Mouse (Mus musculus): Measurements from ENCODE around the gene Dcun1d4. TPM values are rescaled to one million over a fixed set of nuclear protein-coding genes. Genes with fewer than 3 reads are reported as not detected.

Gene Dcun1d4
- total RNA-seq, 4 experiments from 2014 or later: 126 to 143 (median 129) TPM

GRCm38 (mm10) chr5:73498559-73498958 lies 17.8 kb downstream of the Dcun1d4 start:
- DNase-seq (ENCODE audit: low spot score in 2 of 2): no peak

- DNase-seq (ENCODE audit: low spot score in 2 of 2): no peak
Measured at GRCm38 (mm10) chr5:73500867-73501440, 20.2 kb downstream of the Dcun1d4 start.

DNA sequence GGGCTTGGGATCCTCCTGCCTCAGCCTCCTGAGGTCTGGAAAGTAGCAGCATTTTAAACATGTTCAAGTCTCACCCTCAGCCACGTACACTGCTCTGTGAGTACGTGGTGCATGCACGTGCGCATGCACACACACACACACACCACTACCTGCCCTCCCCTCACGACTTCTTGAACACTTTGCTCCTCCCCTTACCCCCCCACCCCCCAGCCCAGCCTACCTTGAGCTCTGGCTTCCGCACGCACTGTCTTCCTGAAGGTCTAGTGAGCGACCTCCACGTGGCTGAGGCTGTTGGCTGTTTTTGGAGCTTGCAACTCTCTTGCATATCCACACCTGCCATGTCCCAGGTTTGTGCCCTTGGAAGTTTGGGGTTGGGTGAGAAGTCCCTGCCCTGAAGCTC lies 21.6 kb downstream of the Dcun1d4 start:
- no peak for DNase-seq (ENCODE audit: low spot score in 2 of 2)

- DNase-seq (ENCODE audit: low spot score in 2 of 2): no peak
Measured at GRCm38 (mm10) chr5:73503015-73503757, 22.4 kb downstream of the Dcun1d4 start.

GRCm38 (mm10) chr5:73511074-73511473 lies 30.3 kb downstream of the Dcun1d4 start:
- no peak for DNase-seq (ENCODE audit: low spot score in 2 of 2)

DNA sequence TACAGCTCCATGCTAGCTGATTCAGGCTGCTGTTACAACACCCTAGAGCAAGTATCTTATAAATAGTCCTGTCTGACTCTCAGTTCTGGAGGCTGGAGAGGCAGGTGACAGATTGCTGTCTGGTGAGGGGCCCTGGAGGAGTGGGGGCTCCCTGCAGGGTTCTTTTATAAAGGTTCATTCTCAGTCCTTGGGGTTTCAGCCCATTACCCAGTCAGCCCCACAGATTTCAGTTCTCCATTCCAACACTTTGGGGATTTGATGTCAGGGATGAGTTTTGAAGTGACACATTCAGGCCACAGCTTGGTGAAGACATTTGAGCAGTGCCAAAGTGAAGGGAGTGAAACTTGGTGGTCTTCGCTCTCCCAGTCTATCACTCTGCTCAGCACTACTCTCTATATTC lies 31.4 kb downstream of the Dcun1d4 start:
- no peak for DNase-seq (ENCODE audit: low spot score in 2 of 2)

- DNase-seq (ENCODE audit: low spot score in 2 of 2): no peak
Measured at GRCm38 (mm10) chr5:73512661-73513060, 31.9 kb downstream of the Dcun1d4 start.

DNA sequence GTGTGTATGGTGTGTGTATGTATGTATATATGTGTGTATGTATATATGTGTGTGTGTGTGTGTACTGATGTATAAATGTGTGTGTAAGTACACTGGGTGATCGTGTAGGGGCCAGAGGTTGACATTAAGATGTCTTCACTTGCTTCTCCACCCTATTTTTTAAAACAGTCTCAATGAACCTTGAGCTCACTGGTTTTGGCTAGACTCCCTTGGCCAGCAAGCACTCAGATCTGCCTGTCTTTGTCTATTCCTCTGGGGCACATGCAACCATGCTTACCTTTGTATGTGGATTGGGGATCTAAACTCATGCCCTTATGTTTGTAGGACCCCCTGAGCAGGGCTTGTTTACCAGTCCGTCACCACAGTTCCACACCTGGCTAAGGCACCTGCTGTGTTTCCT lies 33.4 kb downstream of the Dcun1d4 start:
- DNase-seq (ENCODE audit: low spot score in 2 of 2): no peak

- no peak for DNase-seq (ENCODE audit: low spot score in 2 of 2)
Measured at GRCm38 (mm10) chr5:73517299-73517698, 36.5 kb downstream of the Dcun1d4 start.

DNA sequence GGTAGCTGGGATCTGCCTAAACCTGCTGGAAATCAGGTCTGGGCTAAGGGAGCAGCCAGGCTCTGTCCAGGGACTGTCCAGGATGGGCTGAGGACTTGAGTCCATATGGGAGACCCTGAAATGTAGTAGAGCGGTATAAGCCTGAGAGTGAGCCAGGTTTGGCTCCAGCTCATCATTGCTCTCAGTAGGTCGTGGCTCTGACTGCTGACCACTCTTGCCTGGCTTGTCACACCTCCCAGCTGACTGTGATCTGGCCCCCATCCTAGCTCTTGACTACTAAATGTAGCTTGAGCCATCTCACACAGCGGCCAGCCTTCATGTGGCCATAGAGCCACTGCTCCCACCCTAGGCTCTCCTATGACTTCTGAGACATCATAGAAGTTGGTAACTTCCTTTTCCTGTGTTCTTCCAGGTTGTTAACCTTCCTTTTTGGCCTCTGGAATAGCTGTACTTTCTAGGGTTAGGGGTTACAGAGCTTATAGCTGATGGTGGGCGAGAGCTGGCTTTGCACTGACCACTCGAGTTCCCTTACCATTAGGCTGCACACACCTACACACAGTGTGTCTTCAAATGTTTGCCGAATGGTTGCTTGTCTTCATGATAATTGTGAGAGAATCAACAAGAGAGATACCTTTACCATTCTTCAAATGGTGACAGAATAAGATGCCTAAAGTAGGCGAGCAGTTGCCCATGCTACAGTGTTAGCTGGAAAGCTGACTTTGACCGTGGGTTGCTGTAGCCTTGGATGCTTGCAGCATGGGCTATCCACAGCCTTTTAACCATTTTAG lies 37.8 kb downstream of the Dcun1d4 start:
- no peak for DNase-seq (ENCODE audit: low spot score in 2 of 2)

GRCm38 (mm10) chr5:73520787-73521186 lies 40.0 kb downstream of the Dcun1d4 start:
- no peak for DNase-seq (ENCODE audit: low spot score in 2 of 2)

DNA sequence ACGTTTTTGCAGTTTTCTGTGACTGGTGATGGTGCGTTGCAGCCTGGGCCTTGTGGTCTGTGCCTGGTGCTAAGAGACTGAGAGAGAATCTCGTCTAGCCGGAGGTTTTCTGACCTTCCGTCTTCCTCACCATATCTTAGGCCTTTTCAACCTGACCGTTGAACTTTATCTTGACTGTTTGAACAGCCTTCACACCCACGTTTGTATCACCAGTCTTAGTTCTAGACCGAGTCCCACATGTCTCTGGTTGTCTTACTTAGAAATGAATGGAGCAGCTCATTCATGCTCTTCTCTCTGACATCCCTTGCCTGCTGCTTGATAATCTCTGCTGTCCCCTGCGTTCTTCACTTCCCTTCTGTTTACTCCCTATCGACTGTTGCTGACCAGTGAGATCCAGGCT lies 42.4 kb downstream of the Dcun1d4 start:
- DNase-seq (ENCODE audit: low spot score in 2 of 2): no peak

DNA sequence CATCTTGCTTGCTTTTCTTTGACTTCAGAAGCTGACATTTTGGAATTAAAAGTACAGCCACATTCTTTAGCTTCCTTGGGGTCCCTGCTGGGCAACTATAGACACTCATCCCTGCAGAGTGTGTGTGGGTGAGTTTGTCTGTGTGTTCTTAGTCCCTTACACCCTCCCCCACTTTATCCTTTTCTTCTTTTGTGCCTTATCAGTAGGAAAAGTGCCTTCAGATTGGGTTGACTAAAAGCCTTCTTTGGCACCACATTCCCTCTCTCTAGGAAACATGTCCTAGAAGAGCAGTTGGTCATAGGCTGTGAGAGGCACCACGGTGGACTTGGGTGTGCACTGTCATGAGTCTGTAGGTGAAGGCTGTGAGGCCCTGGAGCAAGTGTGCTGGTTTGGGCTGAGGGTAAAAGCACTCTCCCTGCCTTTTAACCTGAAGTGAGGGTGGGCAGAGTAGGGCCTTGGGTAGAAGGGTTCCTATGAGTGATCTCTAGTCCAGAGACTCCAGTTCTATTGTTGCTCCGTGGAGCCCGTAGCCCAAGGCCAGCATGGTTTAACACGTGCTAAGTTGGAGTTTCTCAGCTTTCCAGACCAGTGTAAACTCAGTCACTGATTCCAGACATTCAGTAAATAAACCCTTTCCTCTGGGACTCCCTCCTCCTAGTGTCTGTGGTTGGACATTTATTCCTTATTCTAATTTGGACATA lies 43.6 kb downstream of the Dcun1d4 start:
- no peak for DNase-seq (ENCODE audit: low spot score in 2 of 2)

GRCm38 (mm10) chr5:73532222-73532621 lies 51.4 kb downstream of the Dcun1d4 start:
- DNase-seq (ENCODE audit: low spot score in 2 of 2): no peak

DNA sequence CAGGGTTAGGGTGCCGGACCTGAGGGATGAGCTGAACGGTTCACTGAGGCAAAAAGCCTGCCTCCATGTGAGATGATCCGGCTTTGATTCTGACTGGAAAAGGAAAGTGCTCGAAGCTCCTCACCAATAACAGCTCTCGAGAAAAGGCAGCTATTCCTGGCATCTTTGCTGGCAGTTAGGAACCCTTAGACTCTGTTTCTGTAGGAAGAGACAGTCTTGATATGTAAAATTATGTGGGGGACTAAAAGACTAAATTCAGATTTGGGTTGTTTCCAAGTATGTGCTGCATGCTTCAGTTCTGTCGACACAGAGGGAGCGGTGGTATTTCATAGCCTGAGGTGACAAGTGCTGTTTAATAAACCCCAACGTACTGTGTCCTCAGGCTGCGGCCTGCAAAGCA lies 52.1 kb downstream of the Dcun1d4 start:
- DNase-seq (ENCODE audit: low spot score in 2 of 2): no peak

GRCm38 (mm10) chr5:73537669-73538068 lies 56.9 kb downstream of the Dcun1d4 start:
- no peak for DNase-seq (ENCODE audit: low spot score in 2 of 2)

GRCm38 (mm10) chr5:73538586-73539298 lies 57.9 kb downstream of the Dcun1d4 start:
- no peak for DNase-seq (ENCODE audit: low spot score in 2 of 2)

DNA sequence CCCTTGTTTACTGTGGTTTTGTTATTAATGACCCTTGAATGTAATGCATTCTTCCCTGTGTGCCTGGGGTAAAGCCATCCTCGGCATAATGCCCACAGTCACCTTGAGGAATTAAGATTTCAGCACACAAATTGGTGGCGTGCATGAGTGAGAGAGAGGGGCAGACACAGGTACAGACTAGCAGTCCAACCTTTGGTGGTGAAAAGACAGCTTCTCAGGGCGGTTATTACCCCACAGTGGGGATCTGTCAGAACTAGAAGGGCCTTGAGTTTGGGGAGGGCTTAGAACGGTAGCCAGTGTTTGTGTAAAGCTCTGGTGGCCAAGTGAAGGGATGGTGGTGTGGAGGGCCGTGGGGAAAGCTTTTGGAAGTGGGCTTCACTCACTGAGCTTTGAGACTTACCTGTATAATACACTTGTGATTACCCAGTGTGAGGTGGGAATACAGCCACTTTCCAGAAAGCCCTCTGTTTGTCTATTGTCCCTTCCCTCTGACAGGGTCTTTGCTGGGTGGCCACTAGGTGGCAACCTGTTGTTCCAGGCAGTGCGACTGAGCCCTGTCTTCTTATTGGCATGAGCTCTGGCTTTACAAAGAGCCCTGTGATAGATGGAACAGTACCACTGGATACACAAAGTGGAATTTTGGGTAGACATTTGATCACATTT lies 59.2 kb downstream of the Dcun1d4 start:
- DNase-seq (ENCODE audit: low spot score in 2 of 2): no peak

GRCm38 (mm10) chr5:73540511-73540871 lies 59.7 kb downstream of the Dcun1d4 start:
- DNase-seq (ENCODE audit: low spot score in 2 of 2): no peak

- DNase-seq (ENCODE audit: low spot score in 2 of 2): no peak
Measured at GRCm38 (mm10) chr5:73544111-73544753, 63.4 kb downstream of the Dcun1d4 start.

Measured in left cerebral cortex, adult 8-10 months (tissue).